Mouse (Mus musculus): Measurements from ENCODE around the gene P2ry2. TPM values are rescaled to one million over a fixed set of nuclear protein-coding genes. Genes with fewer than 3 reads are reported as not detected.

Gene P2ry2
- polyA plus RNA-seq, 1 experiment from 2014 or later, result 2.6 TPM

DNA sequence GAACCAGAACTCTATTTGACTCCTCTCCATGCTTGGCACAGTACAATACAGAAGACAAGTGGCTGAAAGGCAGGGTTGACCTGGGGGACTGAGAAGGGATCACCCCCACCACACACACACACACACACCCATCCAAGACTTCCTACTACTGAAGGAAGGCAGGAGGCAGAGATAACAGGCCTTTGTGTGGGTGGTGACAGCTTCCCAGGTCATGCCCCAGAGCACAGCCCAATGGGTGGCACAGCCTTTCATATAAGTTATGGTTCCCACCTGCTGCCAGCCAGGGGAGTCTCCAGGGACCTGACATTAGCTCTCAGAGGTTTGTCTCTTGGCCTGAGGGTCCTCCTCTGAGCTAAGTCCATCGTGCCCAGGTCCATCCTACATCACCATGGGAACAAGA, 15.5 kb downstream of the P2ry2 start:
- Histone ChIP-seq H3K9me3 (ENCODE audit: control insufficient read depth) (no peaks in the 10 kb centered on the region), H3K36me3 (ENCODE audit: control insufficient read depth, insufficient read depth) (peaks cover 7% of the 10 kb centered on the region; the same call in 1 of the 2 replicates), H3K4me1 (replicated peaks; ENCODE audit: control insufficient read depth, insufficient read depth, low read length) (no peaks in the 10 kb centered on the region), H3K27ac (ENCODE audit: low read depth, low read length) (no peak overlapping the region), H3K4me3 (ENCODE audit: low read depth, low read length) (no peak overlapping the region), H3K9ac (ENCODE audit: low read depth, low read length) (no peak overlapping the region), H3K27me3 (replicated peaks; ENCODE audit: control insufficient read depth, insufficient read depth, low read length) (no peaks in the 10 kb centered on the region), H3K4me2 (replicated peaks; ENCODE audit: low read depth) (no peak overlapping the region)
- WGBS, result 83% methylated on average over 1 of the region's 1 CpGs
- TF ChIP-seq CTCF (IDR thresholded peaks at IDR 0.05; ENCODE audit: low read depth), result no peak
- ATAC-seq, result no peak

DNA sequence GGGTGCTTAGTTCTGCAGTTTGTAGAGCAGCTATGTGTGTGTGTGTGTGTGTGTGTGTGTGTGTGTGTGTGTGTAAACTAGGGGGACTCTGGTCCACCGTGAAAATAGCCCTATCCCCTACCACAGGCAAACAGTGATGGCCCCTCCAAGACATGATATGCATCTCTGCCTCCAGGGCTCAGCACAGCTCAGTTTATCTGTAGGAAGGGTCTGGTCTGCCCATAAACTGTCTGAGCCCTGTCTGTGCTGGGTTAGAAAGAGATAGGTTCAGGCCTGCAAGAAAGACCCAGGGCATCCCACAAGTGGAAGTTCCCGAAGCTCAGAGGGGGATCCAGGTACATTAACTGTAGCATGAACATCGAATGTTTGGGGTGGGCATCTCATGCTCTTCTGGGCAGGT, 16.7 kb downstream of the P2ry2 start:
- Histone ChIP-seq H3K4me1 (replicated peaks; ENCODE audit: control insufficient read depth, insufficient read depth, low read length) (no peaks in the 10 kb centered on the region), H3K36me3 (ENCODE audit: control insufficient read depth, insufficient read depth) (peaks cover 7% of the 10 kb centered on the region; the same call in 1 of the 2 replicates), H3K4me3 (ENCODE audit: low read depth, low read length) (no peak overlapping the region), H3K4me2 (replicated peaks; ENCODE audit: low read depth) (no peak overlapping the region), H3K27ac (ENCODE audit: low read depth, low read length) (no peak overlapping the region), H3K27me3 (replicated peaks; ENCODE audit: control insufficient read depth, insufficient read depth, low read length) (no peaks in the 10 kb centered on the region), H3K9ac (ENCODE audit: low read depth, low read length) (no peak overlapping the region), H3K9me3 (ENCODE audit: control insufficient read depth) (no peaks in the 10 kb centered on the region)
- no peak for ATAC-seq
- WGBS, result 74% methylated on average over 3 of the region's 3 CpGs
- TF ChIP-seq CTCF (IDR thresholded peaks at IDR 0.05; ENCODE audit: low read depth), result no peak

DNA sequence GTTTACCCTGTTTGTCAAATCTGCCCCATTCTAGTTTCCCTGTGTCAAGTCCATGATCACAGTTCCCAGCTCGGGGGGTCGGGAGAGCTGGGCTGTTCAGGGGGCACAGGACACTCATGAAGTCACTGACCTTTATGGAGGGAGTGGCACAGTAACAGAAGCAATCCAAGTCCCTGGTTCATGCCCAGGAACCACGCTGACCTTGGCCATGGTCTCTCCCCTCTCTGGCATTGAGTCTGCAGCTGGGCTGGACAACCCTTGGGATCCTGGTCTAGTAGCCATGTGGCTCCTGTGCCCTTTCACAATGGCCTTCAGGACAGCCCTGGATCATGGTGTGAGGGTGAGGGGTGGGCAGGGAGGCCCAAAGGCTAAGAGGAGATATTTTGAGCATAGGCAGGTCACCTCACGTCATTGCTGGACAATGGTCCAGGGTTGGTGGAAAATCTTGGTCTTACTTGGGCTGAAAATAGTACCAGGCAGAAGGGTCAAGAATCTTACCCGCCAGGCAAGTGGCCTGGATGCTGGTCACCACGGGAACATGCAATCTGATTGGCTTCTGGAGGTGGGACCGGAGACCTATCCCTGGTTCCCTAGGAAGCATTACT, 17.3 kb downstream of the P2ry2 start:
- 80% methylated on average over 7 of the region's 7 CpGs for WGBS
- peaks cover 7% of the 10 kb centered on the region; the same call in 1 of the 2 replicates for H3K36me3 ChIP-seq (ENCODE audit: control insufficient read depth, insufficient read depth)
- H3K9ac ChIP-seq (ENCODE audit: low read depth, low read length), result no peak overlapping the region
- H3K4me3 ChIP-seq (ENCODE audit: low read depth, low read length), result no peak overlapping the region
- no peaks in the 10 kb centered on the region for H3K4me1 ChIP-seq (replicated peaks; ENCODE audit: control insufficient read depth, insufficient read depth, low read length)
- no peak overlapping the region for H3K4me2 ChIP-seq (replicated peaks; ENCODE audit: low read depth)
- TF ChIP-seq CTCF (IDR thresholded peaks at IDR 0.05; ENCODE audit: low read depth), result no peak
- H3K27me3 ChIP-seq (replicated peaks; ENCODE audit: control insufficient read depth, insufficient read depth, low read length), result no peaks in the 10 kb centered on the region
- no peak overlapping the region for H3K27ac ChIP-seq (ENCODE audit: low read depth, low read length)
- no peaks in the 10 kb centered on the region for H3K9me3 ChIP-seq (ENCODE audit: control insufficient read depth)
- ATAC-seq, result no peak

DNA sequence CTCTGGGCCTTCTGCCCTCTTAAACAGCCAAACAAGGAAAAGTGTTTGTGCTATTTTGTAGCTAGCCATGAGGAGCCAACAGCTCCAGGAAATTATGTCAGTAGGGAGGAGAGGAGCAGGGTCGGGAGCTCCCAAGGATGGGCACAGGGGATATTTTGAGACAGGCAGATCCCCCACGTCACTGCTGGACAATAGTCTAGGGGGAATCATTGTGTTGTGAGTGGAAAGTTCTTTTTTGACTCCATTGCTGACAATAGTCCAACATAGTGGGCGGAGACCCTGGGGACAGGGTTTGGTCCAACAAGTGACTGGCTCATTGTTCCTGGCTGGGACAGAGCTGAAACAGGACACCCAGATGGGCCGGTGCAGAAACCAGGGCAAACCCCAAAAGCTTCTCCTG, 19.5 kb downstream of the P2ry2 start:
- ATAC-seq, result no peak
- 79% methylated on average over 4 of the region's 4 CpGs for WGBS
- H3K27ac ChIP-seq (ENCODE audit: low read depth, low read length), result no peak overlapping the region
- H3K9ac ChIP-seq (ENCODE audit: low read depth, low read length), result no peak overlapping the region
- H3K36me3 ChIP-seq (ENCODE audit: control insufficient read depth, insufficient read depth), result peaks cover 5% of the 10 kb centered on the region; the same call in 1 of the 2 replicates
- no peaks in the 10 kb centered on the region for H3K27me3 ChIP-seq (replicated peaks; ENCODE audit: control insufficient read depth, insufficient read depth, low read length)
- H3K4me3 ChIP-seq (ENCODE audit: low read depth, low read length), result no peak overlapping the region
- TF ChIP-seq CTCF (IDR thresholded peaks at IDR 0.05; ENCODE audit: low read depth), result no peak
- no peaks in the 10 kb centered on the region for H3K9me3 ChIP-seq (ENCODE audit: control insufficient read depth)
- no peak overlapping the region for H3K4me2 ChIP-seq (replicated peaks; ENCODE audit: low read depth)
- H3K4me1 ChIP-seq (replicated peaks; ENCODE audit: control insufficient read depth, insufficient read depth, low read length), result no peaks in the 10 kb centered on the region

DNA sequence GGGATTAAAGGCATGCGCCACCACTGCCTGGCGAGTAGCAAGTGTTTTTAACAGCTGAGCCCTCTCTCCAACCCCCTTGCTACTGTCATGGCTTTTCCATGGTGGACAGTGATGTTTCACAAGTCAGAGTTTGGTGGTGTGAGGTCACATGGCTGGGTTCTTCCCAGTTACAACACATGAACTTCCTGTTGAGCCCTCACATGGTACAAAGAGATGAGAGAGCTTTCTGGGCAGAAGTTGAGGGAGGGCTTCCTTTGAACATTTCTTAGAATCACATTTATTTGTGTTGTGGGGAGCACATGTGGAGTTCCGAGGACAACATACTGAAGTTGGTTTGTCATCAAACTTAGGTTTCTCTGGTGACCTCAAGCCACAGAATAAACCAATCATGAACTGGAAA, 20.7 kb downstream of the P2ry2 start:
- H3K27ac ChIP-seq (ENCODE audit: low read depth, low read length), result no peak overlapping the region
- no peak overlapping the region for H3K4me3 ChIP-seq (ENCODE audit: low read depth, low read length)
- H3K9me3 ChIP-seq (ENCODE audit: control insufficient read depth), result no peaks in the 10 kb centered on the region
- WGBS, result 91% methylated on average over 3 of the region's 3 CpGs
- no peaks in the 10 kb centered on the region for H3K4me1 ChIP-seq (replicated peaks; ENCODE audit: control insufficient read depth, insufficient read depth, low read length)
- H3K27me3 ChIP-seq (replicated peaks; ENCODE audit: control insufficient read depth, insufficient read depth, low read length), result no peaks in the 10 kb centered on the region
- no peak overlapping the region for H3K4me2 ChIP-seq (replicated peaks; ENCODE audit: low read depth)
- no peaks in the 10 kb centered on the region for H3K36me3 ChIP-seq (ENCODE audit: control insufficient read depth, insufficient read depth)
- no peak for ATAC-seq
- H3K9ac ChIP-seq (ENCODE audit: low read depth, low read length), result no peak overlapping the region
- TF ChIP-seq CTCF (IDR thresholded peaks at IDR 0.05; ENCODE audit: low read depth), result no peak

- TF ChIP-seq CTCF (IDR thresholded peaks at IDR 0.05; ENCODE audit: low read depth), result no peak
Observed at GRCm38 (mm10) chr7:100990636-100991311, 21.9 kb downstream of the P2ry2 start.

More at GRCm38 (mm10) chr7:100990636-100991311, 21.9 kb downstream of the P2ry2 start:
- H3K36me3 ChIP-seq (ENCODE audit: control insufficient read depth, insufficient read depth), result no peaks in the 10 kb centered on the region
- ATAC-seq, result no peak
- H3K27me3 ChIP-seq (replicated peaks; ENCODE audit: control insufficient read depth, insufficient read depth, low read length), result no peaks in the 10 kb centered on the region
- H3K27ac ChIP-seq (ENCODE audit: low read depth, low read length), result no peak overlapping the region
- no peaks in the 10 kb centered on the region for H3K9me3 ChIP-seq (ENCODE audit: control insufficient read depth)
- no peak overlapping the region for H3K9ac ChIP-seq (ENCODE audit: low read depth, low read length)
- no peaks in the 10 kb centered on the region for H3K4me1 ChIP-seq (replicated peaks; ENCODE audit: control insufficient read depth, insufficient read depth, low read length)
- no peak overlapping the region for H3K4me3 ChIP-seq (ENCODE audit: low read depth, low read length)
- no peak overlapping the region for H3K4me2 ChIP-seq (replicated peaks; ENCODE audit: low read depth)
- WGBS, result 76% methylated on average over 9 of the region's 9 CpGs
